In genomic region chr3:107825468-107825867, GRCm38 (mm10) we compare ENCODE assay signal across 20 mouse cellular contexts. TPM values are rescaled to one million over a fixed set of nuclear protein-coding genes. Genes with fewer than 3 reads are reported as not detected.
DNase-seq lines count a peak whose midpoint lies in the region; ATAC-seq lines count a peak whose summit lies in the region.
"Had no signal": no experiment of that assay in that cellular context is flagged by ENCODE, and none has a peak within 500 bp of the region (broad histone marks: within the 10 kb centered on the region; RNA-seq: fewer than 3 reads in every experiment).

No protein-coding gene starts in this region.

- H3K4me1 ChIP-seq in heart, embryonic 16.5 days (ENCODE audit: control insufficient read depth, insufficient read depth, low read length) = peaks cover 7% of the 10 kb centered on the region; the same call in 1 of the 2 replicates
- H3K4me1 ChIP-seq: liver, embryonic 12.5 days; stomach, embryonic 15.5 days had no signal

- H3K9ac ChIP-seq in heart, embryonic 16.5 days (ENCODE audit: low read length) = no peak overlapping the region
- H3K9ac ChIP-seq: hindbrain, embryonic 14.5 days; liver, embryonic 12.5 days; stomach, embryonic 15.5 days had no signal

- DNase-seq in gastrocnemius, postnatal 14 days = peak; percentile 61
- no peak for DNase-seq in gastrocnemius, postnatal 36 days
- peak; percentile 71 for DNase-seq in lung, postnatal 10 days
- DNase-seq in lung, postnatal 14 days = no peak
- DNase-seq in urinary bladder, postnatal 10 days (ENCODE audit: low spot score) = no peak
- no peak for DNase-seq in embryo, embryonic 10 days (ENCODE audit: low spot score)
- DNase-seq: kidney, adult 2 months; kidney, postnatal 4 days; thymus, postnatal 14 days had no signal

- H3K9me3 ChIP-seq in heart, embryonic 16.5 days (replicated peaks; ENCODE audit: control insufficient read depth, low read length) = no peaks in the 10 kb centered on the region
- H3K9me3 ChIP-seq: liver, embryonic 12.5 days; stomach, embryonic 15.5 days had no signal

- H3K27ac ChIP-seq in heart, embryonic 16.5 days (ENCODE audit: low read length) = peak overlapping the region; percentile 50; the same call in 1 of the 2 replicates
- H3K27ac ChIP-seq: hindbrain, embryonic 14.5 days; liver, embryonic 12.5 days; stomach, embryonic 15.5 days had no signal

- no peaks in the 10 kb centered on the region for H3K27me3 ChIP-seq in heart, embryonic 16.5 days (ENCODE audit: control insufficient read depth, insufficient read depth, low read length)
- H3K27me3 ChIP-seq: CH12.LX; stomach, embryonic 15.5 days had no signal

- H3K4me2 ChIP-seq in heart, embryonic 16.5 days (ENCODE audit: low read depth, low read length) = peak overlapping the region; percentile 26; the same call in 1 of the 2 replicates
- H3K4me2 ChIP-seq: hindbrain, embryonic 14.5 days; liver, embryonic 12.5 days; stomach, embryonic 15.5 days had no signal

- 78% methylated on average over 10 of the region's 10 CpGs for WGBS in heart, embryonic 16.5 days

- H3K4me3 ChIP-seq in heart, embryonic 16.5 days (ENCODE audit: low read length) = no peak overlapping the region
- H3K4me3 ChIP-seq: liver, embryonic 12.5 days; stomach, embryonic 15.5 days had no signal

- intact Hi-C loops in gastrocnemius, postnatal 14 days (cut with DNase I; ENCODE audit: low total_unique reads) = no loop called here
- intact Hi-C loops in gastrocnemius, postnatal 36 days (cut with DNase I) = no loop called here

- ATAC-seq in heart, embryonic 16.5 days (replicated peaks; ENCODE audit: extremely low read depth, insufficient read depth, low FRiP score) = peak; percentile 35; the same call in 1 of the 2 replicates
- ATAC-seq: liver, embryonic 12.5 days; midbrain, embryonic 16.5 days had no signal

- H3K36me3 ChIP-seq in heart, embryonic 16.5 days (ENCODE audit: control insufficient read depth, insufficient read depth) = no peaks in the 10 kb centered on the region
- H3K36me3 ChIP-seq: liver, embryonic 12.5 days; stomach, embryonic 15.5 days had no signal

RNA-seq across cellular contexts. Expression of gene Eps8l3, which starts 51.6 kb away (rescaled TPM):
- not detected for total RNA-seq in gastrocnemius, postnatal 14 days (2021)
- not detected for total RNA-seq in gastrocnemius, postnatal 36 days (2021)
- polyA plus RNA-seq in heart, embryonic 16.5 days (2015; fragmentation: Nextera tagmentation; extraction: Ambion mirVana) = 0.64 TPM in 1 of 2 replicates, not detected in the other
- total RNA-seq: CH12.LX; common myeloid progenitor, adult 5-6 weeks; gastrocnemius, adult 8-10 months; left cerebral cortex, postnatal 14 days had no signal
- polyA plus RNA-seq: embryonic facial prominence, embryonic 14.5 days; forebrain, embryonic 11.5 days; hindbrain, embryonic 14.5 days; liver, embryonic 12.5 days; midbrain, embryonic 16.5 days had no signal

Comparison
In these comparisons a context has a peak if more than half of its experiments do, and no peak if none do; other contexts are left out.
1. DNase-seq: peak in gastrocnemius, postnatal 14 days (single experiment) and lung, postnatal 10 days (single experiment); none in gastrocnemius, postnatal 36 days (0 of 2), lung, postnatal 14 days (single experiment), urinary bladder, postnatal 10 days (single experiment) and embryo, embryonic 10 days (single experiment).